In genomic region chr3:60579880-60580279, GRCm38 (mm10) we compare ENCODE assay signal across 24 mouse cellular contexts.
DNase-seq lines count a peak whose midpoint lies in the region; ATAC-seq and TF ChIP-seq lines count a peak whose summit lies in the region.
"Had no signal": no experiment of that assay in that cellular context is flagged by ENCODE, and none has a peak within 500 bp of the region (broad histone marks: within the 10 kb centered on the region; RNA-seq: fewer than 3 reads in every experiment).

No protein-coding gene starts in this region.

- DNase-seq in heart, adult 2 months: no peak
- no peak for DNase-seq in heart, postnatal 36 days
- DNase-seq in liver, adult 2 months (ENCODE audit: extremely low read depth, low read depth, low spot score): no peak
- no peak for DNase-seq in liver, embryonic 11.5 days (ENCODE audit: low spot score)
- DNase-seq in cerebellum, adult 18-20 months: no peak
- DNase-seq: adrenal gland, adult 8-10 months; cerebellum, adult 11-12 months; cerebellum, postnatal 14 days; gastrocnemius, postnatal 36 days; kidney, adult 8-10 months; kidney, postnatal 10 days; right cerebral cortex, postnatal 25 days had no signal

- intact Hi-C loops in heart, adult 2 months (cut with DNase I): loop anchor here (5.0 kb wide), 1 partner anchor 78 kb away; no protein-coding TSS in a partner anchor
- intact Hi-C loops in heart, postnatal 36 days (cut with DNase I): loop anchor here (5.0 to 10.0 kb wide), 2 partner anchors 78 to 785 kb away; partner anchors contain the start of genes B430305J03Rik and Rap2b

- no peak for ATAC-seq in liver, embryonic 11.5 days (replicated peaks; ENCODE audit: low FRiP score)
- ATAC-seq in granulocyte monocyte progenitor cell, adult 5-6 weeks (replicated peaks; ENCODE audit: poor library complexity, severe bottlenecking): peak; percentile 64
- ATAC-seq in intestine, embryonic 15.5 days: no peak
- ATAC-seq: CD4-positive, CD25-positive, alpha-beta regulatory T cell, adult 4 months; forebrain, embryonic 14.5 days; hindbrain, embryonic 16.5 days; lung, postnatal 0 days; midbrain, embryonic 16.5 days had no signal

- peaks cover 73% of the 10 kb centered on the region for H3K36me3 ChIP-seq in heart, adult 2 months (ENCODE audit: control insufficient read depth, insufficient read depth, low read length)
- H3K36me3 ChIP-seq in liver, adult 2 months (ENCODE audit: control insufficient read depth, insufficient read depth, low read length): no peaks in the 10 kb centered on the region
- H3K36me3 ChIP-seq in liver, embryonic 11.5 days (ENCODE audit: control insufficient read depth, insufficient read depth, low read length): no peaks in the 10 kb centered on the region
- no peaks in the 10 kb centered on the region for H3K36me3 ChIP-seq in intestine, embryonic 15.5 days
- H3K36me3 ChIP-seq: heart, embryonic 15.5 days; limb, embryonic 13.5 days; stomach, embryonic 15.5 days had no signal

- no peak overlapping the region for H3K4me2 ChIP-seq in liver, embryonic 11.5 days
- no peak overlapping the region for H3K4me2 ChIP-seq in intestine, embryonic 15.5 days (replicated peaks)
- H3K4me2 ChIP-seq: heart, embryonic 15.5 days; limb, embryonic 13.5 days; midbrain, embryonic 11.5 days; stomach, embryonic 15.5 days had no signal

- H3K9ac ChIP-seq in heart, adult 2 months (ENCODE audit: low read depth, low read length): no peak overlapping the region
- H3K9ac ChIP-seq in liver, adult 2 months (ENCODE audit: low read depth, low read length): no peak overlapping the region
- H3K9ac ChIP-seq in liver, embryonic 11.5 days (ENCODE audit: low read depth, low read length): no peak overlapping the region
- H3K9ac ChIP-seq in intestine, embryonic 15.5 days: no peak overlapping the region
- H3K9ac ChIP-seq: heart, embryonic 15.5 days; limb, embryonic 13.5 days; stomach, embryonic 15.5 days had no signal

- H3K4me3 ChIP-seq in heart, adult 2 months: no peak overlapping the region
- H3K4me3 ChIP-seq in liver, adult 2 months (ENCODE audit: insufficient read depth, low read depth, low read length): no peak overlapping the region
- H3K4me3 ChIP-seq in liver, embryonic 11.5 days (ENCODE audit: low read depth, low read length): no peak overlapping the region
- no peak overlapping the region; the same call in 1 of the 2 replicates for H3K4me3 ChIP-seq in bone marrow macrophage, adult 2 months (ENCODE audit: insufficient read depth, low read length)
- no peak overlapping the region for H3K4me3 ChIP-seq in intestine, embryonic 15.5 days (replicated peaks)
- H3K4me3 ChIP-seq: heart, embryonic 15.5 days; limb, embryonic 13.5 days; stomach, embryonic 15.5 days had no signal

- 85% methylated on average over 4 of the region's 4 CpGs for WGBS in heart, adult 2 months
- WGBS in liver, adult 2 months: 91% methylated on average over 4 of the region's 4 CpGs
- WGBS in liver, embryonic 11.5 days: 78% methylated on average over 4 of the region's 4 CpGs
- WGBS in intestine, embryonic 15.5 days: 76% methylated on average over 4 of the region's 4 CpGs

- no peaks in the 10 kb centered on the region for H3K27me3 ChIP-seq in heart, adult 2 months (ENCODE audit: control insufficient read depth, insufficient read depth, low read length)
- no peaks in the 10 kb centered on the region for H3K27me3 ChIP-seq in liver, adult 2 months (ENCODE audit: control insufficient read depth, insufficient read depth, low read length)
- no peaks in the 10 kb centered on the region for H3K27me3 ChIP-seq in liver, embryonic 11.5 days (replicated peaks; ENCODE audit: control insufficient read depth, insufficient read depth, low read length)
- no peaks in the 10 kb centered on the region for H3K27me3 ChIP-seq in intestine, embryonic 15.5 days (replicated peaks)
- H3K27me3 ChIP-seq: heart, embryonic 15.5 days; limb, embryonic 13.5 days; stomach, embryonic 15.5 days had no signal

- TF ChIP-seq CTCF in heart, adult 2 months (IDR thresholded peaks at IDR 0.05): no peak
- no peak for TF ChIP-seq CTCF in liver, adult 2 months (IDR thresholded peaks at IDR 0.05; ENCODE audit: low read depth, low read length)
- no peak for TF ChIP-seq CTCF in bone marrow macrophage, adult 2 months (IDR thresholded peaks at IDR 0.05; ENCODE audit: low read depth, low read length)

- TF ChIP-seq POLR2A in heart, adult 2 months (IDR thresholded peaks at IDR 0.05; ENCODE audit: insufficient read depth, low read depth, low read length): no peak
- TF ChIP-seq POLR2A in liver, adult 2 months (IDR thresholded peaks at IDR 0.05; ENCODE audit: extremely low read depth, insufficient read depth, low read length): no peak
- TF ChIP-seq POLR2A in bone marrow macrophage, adult 2 months (IDR thresholded peaks at IDR 0.05; ENCODE audit: borderline replicate concordance, low read depth, low read length): no peak

- peaks cover 27% of the 10 kb centered on the region for H3K4me1 ChIP-seq in heart, adult 2 months (ENCODE audit: control insufficient read depth, insufficient read depth, low read length)
- peaks cover 13% of the 10 kb centered on the region for H3K4me1 ChIP-seq in liver, adult 2 months (ENCODE audit: control insufficient read depth, insufficient read depth, low read length)
- H3K4me1 ChIP-seq in liver, embryonic 11.5 days (replicated peaks; ENCODE audit: control insufficient read depth, insufficient read depth, low read length): peaks cover 38% of the 10 kb centered on the region
- peaks cover 45% of the 10 kb centered on the region for H3K4me1 ChIP-seq in bone marrow macrophage, adult 2 months (ENCODE audit: control insufficient read depth, insufficient read depth, low read length)
- peaks cover 20% of the 10 kb centered on the region; the same call in 1 of the 2 replicates for H3K4me1 ChIP-seq in intestine, embryonic 15.5 days (replicated peaks)

- H3K9me3 ChIP-seq in liver, embryonic 11.5 days (ENCODE audit: control insufficient read depth, low read length): no peaks in the 10 kb centered on the region
- H3K9me3 ChIP-seq in intestine, embryonic 15.5 days: no peaks in the 10 kb centered on the region
- H3K9me3 ChIP-seq: heart, embryonic 15.5 days; limb, embryonic 13.5 days; stomach, embryonic 15.5 days had no signal

- TF ChIP-seq EP300 in heart, adult 2 months (IDR thresholded peaks at IDR 0.05; ENCODE audit: insufficient read depth, low read depth, low read length): no peak

- H3K27ac ChIP-seq in heart, adult 2 months: peak overlapping the region; percentile 87
- H3K27ac ChIP-seq in liver, adult 2 months (replicated peaks; ENCODE audit: insufficient read depth, low read depth, low read length): peak overlapping the region; percentile 27; the same call in 1 of the 2 replicates
- no peak overlapping the region for H3K27ac ChIP-seq in liver, embryonic 11.5 days (ENCODE audit: low read depth, low read length)
- H3K27ac ChIP-seq in bone marrow macrophage, adult 2 months (ENCODE audit: insufficient read depth, low read depth, low read length): peak overlapping the region; percentile 77
- no peak overlapping the region for H3K27ac ChIP-seq in intestine, embryonic 15.5 days
- H3K27ac ChIP-seq: limb, embryonic 13.5 days; stomach, embryonic 15.5 days had no signal

- peaks cover 6% of the 10 kb centered on the region; the same call in 1 of the 2 replicates for H3K79me2 ChIP-seq in heart, adult 2 months (replicated peaks; ENCODE audit: control insufficient read depth, insufficient read depth, low read length)
- peaks cover 30% of the 10 kb centered on the region; the same call in 1 of the 2 replicates for H3K79me2 ChIP-seq in liver, adult 2 months (ENCODE audit: control insufficient read depth, insufficient read depth, low read length)

Comparison
In these comparisons a context has a peak if more than half of its experiments do, and no peak if none do; other contexts are left out.
1. H3K27ac ChIP-seq: peak in heart, adult 2 months (single experiment), liver, adult 2 months (single experiment) and bone marrow macrophage, adult 2 months (single experiment); none in liver, embryonic 11.5 days (single experiment) and intestine, embryonic 15.5 days (single experiment).